Mouse (Mus musculus) heart, embryonic 16.5 days (tissue): ENCODE measurements around the gene Rtraf. TPM values are rescaled to one million over a fixed set of nuclear protein-coding genes. Genes with fewer than 3 reads are reported as not detected.
"Not testable (repeated sequence)": the region's sequence is repeated elsewhere in the genome, so short reads cannot be mapped to it uniquely, and the experiment has no call there.

ENCODE experiments used
- ATAC-seq: fragments of 200-750 bp; cut with Nextera tagmentation; replicated peaks from 2 replicates; pipeline ENCODE4 v1.8.0; 2017; ENCODE audit warnings: moderate number of reproducible peaks; ENCODE audit not compliant: insufficient read depth, low FRiP score; ENCODE audit errors: extremely low read depth
- H3K27ac ChIP-seq: fragments of 300-500 bp; sonication (generic); 2 replicates; pipeline ENCODE4 v1.5.1; 2014; ENCODE audit warnings: mild to moderate bottlenecking, low read length, control low read depth, moderate library complexity
- H3K27me3 ChIP-seq: fragments of 300-500 bp; sonication (generic); 2 replicates; pipeline ENCODE4 v1.6.1; 2014; ENCODE audit warnings: low read length, mixed read lengths; ENCODE audit not compliant: control insufficient read depth, insufficient read depth
- H3K36me3 ChIP-seq: fragments of 300-500 bp; sonication (generic); 2 replicates; pipeline ENCODE4 v1.6.1; 2014; ENCODE audit not compliant: control insufficient read depth, insufficient read depth
- H3K4me1 ChIP-seq: fragments of 300-500 bp; sonication (generic); 2 replicates; pipeline ENCODE4 v1.6.1; 2014; ENCODE audit warnings: low read length, mixed read lengths; ENCODE audit not compliant: control insufficient read depth, insufficient read depth
- H3K4me2 ChIP-seq: fragments of 300-500 bp; sonication (generic); 2 replicates; pipeline ENCODE4 v1.6.1; 2014; ENCODE audit warnings: low read depth, mild to moderate bottlenecking, control low read depth, low read length
- H3K4me3 ChIP-seq: fragments of 300-500 bp; sonication (generic); 2 replicates; pipeline ENCODE4 v1.5.1; 2014; ENCODE audit warnings: mild to moderate bottlenecking, control low read depth, low read length
- H3K9ac ChIP-seq: fragments of 300-500 bp; sonication (generic); 2 replicates; pipeline ENCODE4 v1.6.1; 2014; ENCODE audit warnings: low read length, control low read depth
- H3K9me3 ChIP-seq: fragments of 300-500 bp; sonication (generic); replicated peaks from 2 replicates; pipeline ENCODE4 v1.6.1; 2016; ENCODE audit warnings: low read length; ENCODE audit not compliant: control insufficient read depth
- WGBS: fragments of 180-500 bp; shearing (Covaris S2); extraction: QIAGEN DNeasy Blood & Tissue Kit; methylation state at CpG from one replicate; pipeline ENCODE4 v1.1.7; 2014; 5-methylcytosine and 5-hydroxymethylcytosine counted together
- polyA plus RNA-seq: library from polyadenylated mRNA; unstranded; fragments of >200 nt; fragmentation: Nextera tagmentation; extraction: Ambion mirVana; gene quantifications from 2 replicates; pipeline ENCODE4 v1.2.1, GENCODE M21; 2015

Rtraf gene
- polyA plus RNA-seq, result 149 and 156 TPM in 2 replicates

GRCm38 (mm10) chr14:19823321-19824142, at the start of gene Rtraf:
Gene Rtraf, minus strand, starts transcription at chr14:19823824.
- H3K36me3 ChIP-seq, result peaks cover 13% of the 10 kb centered on the region
- peak within 1 kb of the TSS; percentile 92 for H3K27ac ChIP-seq
- peaks cover 13% of the 10 kb centered on the region for H3K4me1 ChIP-seq
- H3K27me3 ChIP-seq, result no peaks in the 10 kb centered on the region
- H3K9ac ChIP-seq, result peak within 1 kb of the TSS; percentile 91
- WGBS, result under 1% methylated on average over 80 of the region's 80 CpGs
- peak; percentile 99 for ATAC-seq
- H3K4me2 ChIP-seq, result peak within 1 kb of the TSS; percentile 87
- peak within 1 kb of the TSS; percentile 77 for H3K4me3 ChIP-seq
- H3K9me3 ChIP-seq, result peaks cover 4% of the 10 kb centered on the region; the same call in 1 of the 2 replicates

GRCm38 (mm10) chr14:19867286-19867935, 43.8 kb upstream of the Rtraf start:
- H3K4me3 ChIP-seq, result no peak overlapping the region
- no peak overlapping the region for H3K4me2 ChIP-seq
- peaks cover 7% of the 10 kb centered on the region for H3K4me1 ChIP-seq
- no peaks in the 10 kb centered on the region for H3K9me3 ChIP-seq
- no peak overlapping the region for H3K9ac ChIP-seq
- no peaks in the 10 kb centered on the region for H3K36me3 ChIP-seq
- H3K27me3 ChIP-seq, result no peaks in the 10 kb centered on the region
- WGBS, result 57% methylated on average over 5 of the region's 5 CpGs
- no peak for ATAC-seq
- no peak overlapping the region for H3K27ac ChIP-seq

DNA sequence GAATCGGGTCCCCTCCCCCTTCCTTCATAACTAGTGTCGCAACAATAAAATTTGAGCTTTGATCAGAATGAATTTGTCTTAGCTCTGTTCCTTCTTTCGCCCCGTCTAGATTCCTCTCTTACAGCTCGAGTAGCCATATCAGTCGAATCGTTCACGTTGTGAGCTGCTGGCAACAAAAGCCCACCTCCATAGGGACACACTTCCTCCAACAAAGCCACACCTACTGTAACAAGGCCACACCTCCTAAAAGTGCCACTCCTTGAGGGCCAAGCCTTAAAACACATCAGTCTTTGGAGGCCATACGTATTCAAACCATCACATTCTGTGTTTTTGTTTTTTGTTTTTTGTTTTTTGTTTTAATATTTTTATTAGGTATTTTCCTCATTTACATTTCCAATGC, 41.5 kb upstream of the Rtraf start:
- not testable (repeated sequence) for H3K36me3 ChIP-seq, H3K27ac ChIP-seq, H3K4me1 ChIP-seq, H3K9me3 ChIP-seq, H3K4me3 ChIP-seq, H3K4me2 ChIP-seq, ATAC-seq, H3K9ac ChIP-seq, H3K27me3 ChIP-seq
- WGBS, result 84% methylated on average over 9 of the region's 9 CpGs

DNA sequence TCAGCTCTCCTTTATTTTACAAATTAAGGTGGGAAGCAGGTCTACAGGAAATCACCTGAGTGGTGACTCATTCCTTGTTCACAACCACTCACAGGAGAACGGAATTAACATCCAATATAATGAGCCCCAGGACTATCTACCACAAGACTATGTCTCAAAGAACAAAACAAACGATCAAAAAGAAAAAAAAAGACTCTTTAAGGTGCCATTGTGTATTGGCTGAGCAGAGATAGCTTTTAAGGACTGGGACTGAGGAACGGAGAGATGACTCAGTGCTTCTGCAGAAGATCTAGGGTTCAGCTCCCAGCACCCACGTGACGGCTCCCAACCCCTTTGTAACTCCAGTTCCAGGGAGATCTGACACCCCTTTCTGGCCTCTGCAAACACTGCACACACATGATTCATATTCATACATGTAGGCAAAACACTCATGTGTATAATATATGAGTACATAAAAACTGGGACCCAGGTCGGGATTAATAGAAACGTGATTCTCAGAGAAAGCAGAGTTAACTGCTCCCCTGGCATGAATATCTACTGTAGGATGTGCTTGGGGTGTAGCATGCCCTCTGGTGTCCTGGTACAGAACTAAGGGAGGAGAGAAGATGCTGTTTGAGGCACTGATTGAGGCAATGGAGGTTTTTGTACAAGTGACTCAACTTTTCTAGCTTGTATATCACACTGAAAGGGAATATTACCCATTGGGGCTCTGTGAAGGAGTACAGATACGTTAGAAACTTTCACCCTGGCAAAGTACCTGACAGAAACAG, 37.9 kb upstream of the Rtraf start:
- Histone ChIP-seq H3K27me3 (no peaks in the 10 kb centered on the region), H3K9ac (no peak overlapping the region), H3K4me1 (no peaks in the 10 kb centered on the region), H3K4me3 (no peak overlapping the region), H3K36me3 (no peaks in the 10 kb centered on the region), H3K9me3 (no peaks in the 10 kb centered on the region; the same call in 1 of the 2 replicates), H3K4me2 (no peak overlapping the region), H3K27ac (no peak overlapping the region)
- no peak for ATAC-seq
- WGBS, result 80% methylated on average over 8 of the region's 8 CpGs

DNA sequence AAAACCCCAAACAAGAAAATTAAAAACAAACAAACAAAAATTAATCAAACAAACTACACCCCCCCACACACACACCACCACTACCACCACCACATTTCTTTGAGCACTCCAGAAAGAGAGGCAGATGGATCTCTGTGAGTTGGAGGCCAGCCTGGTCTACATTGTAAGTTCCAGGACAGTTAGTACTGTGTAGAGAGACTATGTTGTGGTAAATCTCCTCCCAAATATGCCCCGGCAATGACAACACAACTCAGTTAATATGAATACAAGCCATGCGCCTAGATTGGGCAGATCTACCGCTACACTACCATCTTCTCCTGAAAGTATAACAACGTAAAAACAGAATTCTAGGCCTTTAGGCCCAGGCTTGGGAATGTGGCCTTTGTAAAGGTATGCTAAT, 36.7 kb upstream of the Rtraf start:
- Histone ChIP-seq H3K36me3 (no peaks in the 10 kb centered on the region), H3K27ac (no peak overlapping the region), H3K9me3 (no peaks in the 10 kb centered on the region; the same call in 1 of the 2 replicates), H3K9ac (no peak overlapping the region), H3K4me2 (no peak overlapping the region), H3K4me1 (no peaks in the 10 kb centered on the region), H3K4me3 (no peak overlapping the region), H3K27me3 (no peaks in the 10 kb centered on the region)
- ATAC-seq, result no peak
- WGBS, result 92% methylated on average over 4 of the region's 4 CpGs

DNA sequence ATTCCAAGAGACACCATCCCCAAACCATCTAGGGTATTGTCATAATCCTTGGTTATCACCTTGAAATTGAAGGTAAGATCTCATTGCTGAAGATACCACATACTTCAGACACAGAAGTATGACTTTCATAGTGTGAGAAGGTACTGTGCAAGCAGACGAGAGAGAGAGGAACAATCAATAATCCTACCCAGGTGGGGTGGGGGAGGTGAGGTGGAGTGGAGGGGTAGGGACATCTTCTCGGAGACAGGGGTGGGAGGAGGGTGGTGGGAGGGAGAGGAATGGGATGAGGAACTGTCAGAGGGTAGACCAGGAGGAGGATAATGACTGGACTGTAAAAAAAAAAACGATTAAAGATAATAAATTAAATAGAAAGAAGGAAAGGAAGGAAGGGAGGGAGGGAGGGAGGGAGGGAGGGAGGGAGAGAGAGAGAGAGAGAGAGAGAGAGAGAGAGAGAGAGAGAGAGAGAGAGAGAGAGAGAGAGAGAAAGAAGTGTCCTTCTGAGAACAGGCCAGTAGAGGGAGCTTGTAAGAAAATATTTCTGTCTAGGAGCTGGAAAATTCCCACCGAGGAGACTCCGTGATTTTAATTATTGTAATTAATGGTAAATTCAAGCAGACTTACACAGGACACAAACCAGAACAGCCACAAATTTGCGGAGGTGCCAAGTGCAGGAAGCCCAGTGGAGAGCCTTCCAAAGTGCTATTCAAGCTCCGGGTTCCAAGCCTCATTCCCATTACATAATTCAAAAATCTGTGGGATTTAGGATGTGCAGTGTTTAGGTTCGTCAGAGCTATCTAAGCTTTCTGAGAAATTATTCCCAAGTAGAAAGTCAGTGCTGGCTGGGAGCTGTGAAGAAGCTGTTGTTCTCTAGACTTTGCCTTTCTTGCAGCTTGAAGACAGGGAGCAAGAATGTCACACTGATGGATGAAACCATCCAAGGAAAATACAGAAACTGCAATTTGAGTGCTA, 35.5 kb upstream of the Rtraf start:
- H3K9ac ChIP-seq, result no peak overlapping the region
- H3K9me3 ChIP-seq, result no peaks in the 10 kb centered on the region; the same call in 1 of the 2 replicates
- no peak overlapping the region for H3K4me3 ChIP-seq
- H3K36me3 ChIP-seq, result no peaks in the 10 kb centered on the region
- H3K27ac ChIP-seq, result no peak overlapping the region
- H3K27me3 ChIP-seq, result no peaks in the 10 kb centered on the region
- 43% methylated on average over 8 of the region's 8 CpGs for WGBS
- no peak overlapping the region for H3K4me2 ChIP-seq
- ATAC-seq, result no peak
- no peaks in the 10 kb centered on the region for H3K4me1 ChIP-seq

DNA sequence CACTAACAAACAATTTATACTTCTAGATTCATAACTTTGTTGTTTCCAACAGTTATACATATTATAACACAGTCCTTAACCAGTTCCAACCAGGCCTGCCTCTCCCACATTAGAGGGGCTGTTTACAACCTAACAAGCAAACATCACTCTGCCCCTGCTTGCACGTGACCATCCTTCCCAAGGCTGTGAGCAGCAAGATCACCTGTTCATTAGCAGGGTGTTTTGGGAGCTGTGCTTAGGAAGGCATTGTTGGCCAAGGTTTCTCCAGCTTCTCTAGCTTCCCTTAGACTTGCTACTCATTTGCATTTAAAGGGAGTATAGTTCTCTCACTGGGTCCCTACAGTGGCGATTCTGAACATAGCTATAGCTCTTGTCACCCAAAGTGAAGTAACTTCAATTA, 34.7 kb upstream of the Rtraf start:
- no peaks in the 10 kb centered on the region for H3K27me3 ChIP-seq
- no peaks in the 10 kb centered on the region for H3K4me1 ChIP-seq
- no peak overlapping the region for H3K4me2 ChIP-seq
- no peaks in the 10 kb centered on the region for H3K36me3 ChIP-seq
- no peak for ATAC-seq
- no peak overlapping the region for H3K4me3 ChIP-seq
- H3K9me3 ChIP-seq, result no peaks in the 10 kb centered on the region; the same call in 1 of the 2 replicates
- H3K27ac ChIP-seq, result no peak overlapping the region
- H3K9ac ChIP-seq, result no peak overlapping the region
- WGBS, result 67% methylated on average over 2 of the region's 2 CpGs

GRCm38 (mm10) chr14:19853471-19853870, 29.8 kb upstream of the Rtraf start:
- WGBS, result 68% methylated on average over 3 of the region's 3 CpGs

More at GRCm38 (mm10) chr14:19853471-19853870, 29.8 kb upstream of the Rtraf start:
- Histone ChIP-seq H3K4me3 (no peak overlapping the region), H3K27ac (no peak overlapping the region), H3K27me3 (no peaks in the 10 kb centered on the region), H3K36me3 (no peaks in the 10 kb centered on the region), H3K4me2 (no peak overlapping the region), H3K9ac (no peak overlapping the region), H3K9me3 (no peaks in the 10 kb centered on the region; the same call in 1 of the 2 replicates), H3K4me1 (no peaks in the 10 kb centered on the region)
- no peak for ATAC-seq
